Mouse (Mus musculus): ENCODE measurements around the gene Ppp2r2c.

Ppp2r2c gene

GRCm38 (mm10) chr5:36875956-36876355 lies 7.6 kb downstream of the Ppp2r2c start:
- DNase-seq = no peak

DNA sequence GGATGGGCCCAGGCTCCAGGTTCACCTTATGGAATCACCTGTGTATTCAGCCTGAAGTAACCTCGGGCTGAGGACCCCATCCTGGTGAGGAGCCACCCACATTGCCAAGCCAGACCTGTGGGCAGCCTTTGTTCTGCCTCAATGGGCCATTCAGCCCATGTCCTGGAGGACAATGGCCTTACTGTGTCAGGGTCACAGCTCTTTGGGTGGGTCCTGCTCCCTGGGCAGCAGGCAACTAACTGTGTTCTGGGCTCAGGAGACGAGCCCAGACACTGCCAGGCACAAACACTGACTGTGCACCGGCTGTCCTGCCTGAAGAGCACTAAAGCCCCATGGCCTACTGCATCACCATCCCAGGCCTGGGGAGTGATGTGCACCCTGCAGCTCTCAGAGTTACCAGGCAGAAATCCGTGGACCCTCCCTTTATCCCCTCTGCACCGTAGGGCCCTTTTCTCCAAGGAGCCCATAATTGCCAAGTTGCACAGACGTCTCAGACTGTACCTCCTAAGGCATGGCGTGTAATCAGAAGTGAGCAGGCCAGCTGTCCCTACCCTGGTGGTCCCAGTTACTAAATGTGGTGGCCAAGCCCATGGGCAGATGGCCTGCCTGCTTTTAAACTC lies 8.6 kb downstream of the Ppp2r2c start:
- no peak for DNase-seq

- no peak for DNase-seq
Measured at GRCm38 (mm10) chr5:36877641-36878040, 9.3 kb downstream of the Ppp2r2c start.

- DNase-seq = no peak
Measured at GRCm38 (mm10) chr5:36878801-36879200, 10.5 kb downstream of the Ppp2r2c start.

DNA sequence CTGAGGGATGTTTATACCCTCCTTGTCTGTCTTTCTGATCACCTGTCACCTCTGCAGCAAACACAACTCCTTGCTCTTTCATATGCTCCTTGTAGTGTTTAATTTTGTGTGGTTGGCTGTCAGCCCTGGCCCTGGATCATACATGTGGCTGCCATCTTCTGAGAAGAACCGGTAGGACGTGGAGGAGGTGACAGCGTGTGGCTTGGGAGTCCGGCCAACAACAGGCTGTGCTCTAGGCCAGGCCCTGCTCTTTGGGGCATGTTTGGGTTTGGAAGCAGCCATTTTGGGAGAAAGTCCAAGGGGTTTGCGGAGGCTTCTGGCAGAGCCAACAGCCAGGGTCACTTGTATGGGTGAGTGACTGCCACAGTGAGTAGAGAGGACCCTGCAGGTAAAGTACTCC lies 12.3 kb downstream of the Ppp2r2c start:
- DNase-seq = no peak

DNA sequence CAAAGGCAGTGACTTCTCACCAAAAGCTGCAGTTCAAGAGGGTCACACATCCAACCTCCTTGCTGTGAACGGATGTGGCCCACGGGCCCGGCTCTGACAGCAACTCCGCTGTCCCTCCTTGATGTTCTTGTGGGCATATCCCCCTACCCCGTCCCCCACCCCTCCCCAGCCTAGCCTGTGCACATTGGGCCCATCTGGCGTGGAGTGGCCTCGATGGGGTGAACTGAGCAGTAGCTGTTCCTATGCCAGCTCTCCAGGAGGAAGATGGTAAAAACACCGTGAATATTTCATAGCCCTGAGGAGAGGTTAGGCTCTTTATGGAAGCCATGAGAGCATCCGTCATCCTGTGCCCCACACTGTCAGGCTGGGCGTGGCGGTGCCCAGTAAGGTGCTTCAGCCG lies 15.2 kb downstream of the Ppp2r2c start:
- DNase-seq = no peak

DNA sequence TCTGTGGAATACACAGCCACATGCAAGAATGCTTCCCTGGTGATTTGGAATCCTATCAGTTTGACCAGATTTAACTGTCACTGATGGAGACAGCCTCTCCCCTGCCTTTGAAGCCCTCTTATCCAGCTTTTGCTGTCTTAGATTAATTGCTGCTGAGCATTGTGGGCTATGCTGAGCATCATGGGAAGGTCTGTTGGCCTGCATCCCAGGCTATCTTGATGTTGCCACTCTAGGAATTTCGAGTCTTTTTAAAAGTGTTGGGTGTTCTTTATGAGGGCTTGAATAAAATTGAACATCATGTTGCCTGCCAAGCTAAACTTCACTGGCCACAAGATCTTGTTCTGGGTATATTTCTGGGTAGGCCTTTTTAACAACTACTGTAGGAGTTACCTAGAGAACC lies 16.8 kb downstream of the Ppp2r2c start:
- DNase-seq = no peak

DNA sequence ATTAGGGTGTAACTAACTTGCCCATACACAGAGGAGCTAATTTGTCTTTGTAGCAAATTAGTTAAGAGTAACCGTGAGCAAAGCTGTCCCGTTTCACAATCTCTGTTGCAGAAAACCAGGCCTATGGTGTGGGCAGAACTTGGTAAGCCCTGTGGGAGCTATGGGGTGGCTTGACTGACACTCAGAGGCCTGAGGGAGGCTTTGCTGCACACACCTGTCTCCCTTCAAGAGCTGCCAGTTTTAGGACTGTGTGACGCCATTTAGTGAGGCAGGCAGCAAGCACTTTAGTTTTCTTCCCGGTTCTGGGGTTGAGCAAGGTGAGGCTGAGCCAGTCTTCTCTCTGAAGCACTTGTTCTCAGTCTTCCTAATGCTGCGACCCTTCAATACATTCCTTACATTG lies 17.3 kb downstream of the Ppp2r2c start:
- no peak for DNase-seq

GRCm38 (mm10) chr5:36886298-36886697 lies 18.0 kb downstream of the Ppp2r2c start:
- no peak for DNase-seq

- DNase-seq = no peak
Measured at GRCm38 (mm10) chr5:36886852-36887283, 18.6 kb downstream of the Ppp2r2c start.

- no peak for DNase-seq
Measured at GRCm38 (mm10) chr5:36887299-36887988, 19.1 kb downstream of the Ppp2r2c start.

DNA sequence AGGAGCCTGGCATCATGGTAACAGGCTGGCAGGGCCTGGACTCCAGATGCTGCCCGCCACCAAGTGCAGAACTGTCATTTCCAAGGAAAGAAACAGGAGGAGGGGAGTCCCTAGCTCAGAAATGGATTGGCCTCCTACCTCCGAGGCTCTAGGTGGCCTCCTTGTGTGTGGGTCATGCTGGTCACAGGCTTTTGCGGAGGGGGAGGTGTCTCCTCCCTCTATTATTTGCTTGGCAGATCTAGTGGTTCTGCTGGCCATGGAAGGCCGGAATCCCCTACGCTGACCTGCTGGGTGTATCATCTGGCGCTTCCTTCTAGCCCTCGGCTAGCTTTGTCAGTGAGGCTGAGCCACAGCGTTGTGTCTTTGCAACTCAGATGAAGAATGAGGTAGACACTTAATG lies 20.2 kb downstream of the Ppp2r2c start:
- DNase-seq = no peak

DNA sequence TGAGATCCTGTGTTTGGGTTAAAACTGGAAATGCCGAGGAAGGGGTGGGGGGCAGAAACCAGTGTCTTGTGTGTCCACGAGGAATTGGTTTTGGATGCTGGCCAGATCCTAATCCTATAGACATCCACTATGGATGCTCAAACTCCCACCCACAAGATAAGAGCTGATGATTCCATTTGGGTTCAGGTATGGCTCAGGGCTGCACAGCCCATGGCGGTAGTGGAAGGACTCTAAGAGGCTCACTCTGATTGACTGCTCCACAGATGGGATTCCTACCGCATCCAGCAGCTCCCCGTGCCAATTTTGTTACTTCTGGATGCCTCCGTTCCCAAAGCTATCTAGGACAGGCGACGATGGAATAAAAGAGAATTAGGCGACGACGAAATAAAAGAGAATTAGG lies 20.6 kb downstream of the Ppp2r2c start:
- DNase-seq = no peak

GRCm38 (mm10) chr5:36889380-36889886 lies 21.1 kb downstream of the Ppp2r2c start:
- no peak for DNase-seq

GRCm38 (mm10) chr5:36890794-36891193 lies 22.5 kb downstream of the Ppp2r2c start:
- no peak for DNase-seq

- DNase-seq = no peak
Measured at GRCm38 (mm10) chr5:36891793-36892470, 23.6 kb downstream of the Ppp2r2c start.

- DNase-seq = no peak
Measured at GRCm38 (mm10) chr5:36893263-36893662, 24.9 kb downstream of the Ppp2r2c start.

DNA sequence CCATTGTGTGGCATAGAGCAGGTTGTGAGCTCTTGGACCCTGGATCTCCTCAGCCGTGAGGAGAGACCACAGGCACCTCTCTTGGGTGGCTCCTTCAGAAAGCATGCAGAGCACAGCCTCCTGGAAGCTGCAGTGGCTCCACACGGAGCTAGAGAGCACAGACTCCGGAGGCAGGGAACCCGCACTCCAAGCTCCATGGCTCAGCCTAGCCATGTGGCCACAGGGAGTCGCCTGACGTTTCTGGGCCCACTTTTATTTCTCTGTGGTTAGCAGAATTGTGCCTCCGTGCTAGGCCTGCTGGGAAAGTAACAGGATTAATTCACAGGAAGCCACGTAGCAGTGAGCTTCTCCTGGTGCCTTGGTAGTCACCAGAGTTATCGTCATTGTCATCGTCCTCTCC lies 25.8 kb downstream of the Ppp2r2c start:
- DNase-seq = no peak

GRCm38 (mm10) chr5:36894604-36895368 lies 26.5 kb downstream of the Ppp2r2c start:
- no peak for DNase-seq

- no peak for DNase-seq
Measured at GRCm38 (mm10) chr5:36895621-36896573, 27.6 kb downstream of the Ppp2r2c start.

DNA sequence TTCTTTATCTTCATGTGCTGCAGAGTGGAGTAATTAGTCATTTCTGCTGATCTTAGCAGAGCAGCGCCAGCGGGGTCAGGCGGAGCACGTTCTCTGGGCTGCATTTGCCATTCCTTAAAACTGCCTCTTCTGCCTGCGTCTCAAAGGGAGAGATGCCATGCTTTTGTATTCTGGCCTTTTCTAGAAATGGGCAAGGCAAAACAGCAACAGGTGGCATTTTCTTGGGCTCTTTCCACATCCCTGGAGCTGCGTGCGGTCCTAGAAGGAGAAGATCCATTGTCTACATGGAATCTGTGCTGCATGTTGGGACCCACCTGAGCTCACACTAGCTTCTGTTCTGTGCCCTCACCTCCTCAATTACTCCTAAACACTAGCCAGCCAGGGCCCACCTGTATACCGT lies 29.7 kb downstream of the Ppp2r2c start:
- no peak for DNase-seq

All from spleen, adult 18-20 months (tissue).